Mouse (Mus musculus): ENCODE measurements at regions not wholly inside any gene's neighbourhood (a gene's known extent, or its start where the extent isn't known, plus 50 kb on each side); places are given as distances from the start of the nearest gene placed in this dataset.

DNA sequence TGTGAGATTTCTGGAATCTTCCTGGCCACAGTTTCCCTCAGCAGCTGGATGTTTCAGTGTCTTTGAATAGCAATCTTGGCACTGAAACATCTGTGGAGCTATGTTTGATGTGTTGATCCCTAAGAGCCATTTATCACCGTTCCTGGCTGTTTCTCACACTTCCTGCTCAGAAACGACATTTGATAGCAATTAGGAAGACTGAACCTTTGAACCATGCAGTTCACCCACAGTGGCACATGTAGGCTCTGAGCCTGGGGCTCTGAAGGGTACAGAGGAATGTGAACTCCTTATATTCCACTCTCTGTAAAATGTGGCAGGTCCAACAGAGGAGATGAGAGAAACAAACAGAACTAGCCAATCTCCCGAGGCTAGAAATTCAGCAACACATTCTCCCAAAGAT lies 333.4 kb downstream of the Rnd3 start:
- DNase-seq (ENCODE audit: low spot score) (no peak), ATAC-seq (no peak)
- no peak for TF ChIP-seq CTCF (IDR thresholded peaks at IDR 0.05)
- TF ChIP-seq EP300 (IDR thresholded peaks at IDR 0.05): no peak
- H3K27me3 ChIP-seq (replicated peaks; ENCODE audit: insufficient read depth, low read length): no peaks in the 10 kb centered on the region
- no peaks in the 10 kb centered on the region for H3K36me3 ChIP-seq (ENCODE audit: insufficient read depth, low read length)
- H3K4me3 ChIP-seq (ENCODE audit: low read depth, low read length): no peak overlapping the region
- WGBS: 27% methylated on average over 3 of the region's 3 CpGs
- no peak overlapping the region for H3K4me2 ChIP-seq (replicated peaks; ENCODE audit: low read depth, low read length)
- H3K9ac ChIP-seq (replicated peaks; ENCODE audit: low read depth): no peak overlapping the region
- no peaks in the 10 kb centered on the region; the same call in 1 of the 2 replicates for H3K4me1 ChIP-seq (ENCODE audit: insufficient read depth, low read depth, low read length)
- H3K27ac ChIP-seq (ENCODE audit: low read length): no peak overlapping the region
- no peaks in the 10 kb centered on the region for H3K9me3 ChIP-seq (ENCODE audit: low read length)

- H3K9ac ChIP-seq (replicated peaks; ENCODE audit: low read depth): no peak overlapping the region
- H3K4me3 ChIP-seq (ENCODE audit: low read depth, low read length): no peak overlapping the region
- H3K27ac ChIP-seq (ENCODE audit: low read length): no peak overlapping the region
- TF ChIP-seq EP300 (IDR thresholded peaks at IDR 0.05) (0 out of 2 replicates have a peak, but pooled peaks have one; percentile 22), CTCF (IDR thresholded peaks at IDR 0.05) (no peak)
- peak overlapping the region; percentile 27; the same call in 1 of the 2 replicates for H3K4me2 ChIP-seq (replicated peaks; ENCODE audit: low read depth, low read length)
- 49% methylated on average over 9 of the region's 9 CpGs for WGBS
- no peaks in the 10 kb centered on the region for H3K9me3 ChIP-seq (ENCODE audit: low read length)
- peak; percentile 65 for ATAC-seq
- DNase-seq (ENCODE audit: low spot score): peak; percentile 66
- H3K36me3 ChIP-seq (ENCODE audit: insufficient read depth, low read length): no peaks in the 10 kb centered on the region
- no peaks in the 10 kb centered on the region; the same call in 1 of the 2 replicates for H3K4me1 ChIP-seq (ENCODE audit: insufficient read depth, low read depth, low read length)
- H3K27me3 ChIP-seq (replicated peaks; ENCODE audit: insufficient read depth, low read length): no peaks in the 10 kb centered on the region
Measured at GRCm38 (mm10) chr2:50813568-50814461, 335.1 kb downstream of the Rnd3 start.

DNA sequence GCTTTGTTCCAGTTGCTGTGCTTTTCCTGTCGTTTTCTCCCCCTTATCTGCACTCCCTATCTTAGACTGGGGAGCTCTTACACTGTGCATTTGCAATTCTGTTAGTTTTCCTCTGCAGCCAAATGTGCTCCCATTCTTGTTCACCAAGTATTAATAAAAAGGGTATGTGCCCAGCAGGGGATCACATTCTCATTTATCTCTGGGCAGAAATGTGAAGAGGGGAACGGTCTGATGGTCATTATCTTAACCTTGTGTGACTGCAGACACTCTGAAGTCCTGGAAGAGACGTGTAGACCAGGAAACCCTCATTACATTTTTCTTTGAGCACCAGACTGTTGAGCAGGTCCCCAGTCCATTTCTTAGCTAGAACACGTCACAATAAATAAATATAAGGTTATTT lies 336.6 kb downstream of the Rnd3 start:
- Histone ChIP-seq H3K27me3 (replicated peaks; ENCODE audit: insufficient read depth, low read length) (no peaks in the 10 kb centered on the region), H3K9me3 (ENCODE audit: low read length) (no peaks in the 10 kb centered on the region), H3K4me3 (ENCODE audit: low read depth, low read length) (no peak overlapping the region), H3K4me1 (ENCODE audit: insufficient read depth, low read depth, low read length) (no peaks in the 10 kb centered on the region; the same call in 1 of the 2 replicates), H3K36me3 (ENCODE audit: insufficient read depth, low read length) (no peaks in the 10 kb centered on the region), H3K4me2 (replicated peaks; ENCODE audit: low read depth, low read length) (no peak overlapping the region), H3K9ac (replicated peaks; ENCODE audit: low read depth) (no peak overlapping the region), H3K27ac (ENCODE audit: low read length) (no peak overlapping the region)
- DNase-seq (ENCODE audit: low spot score): no peak
- no peak for ATAC-seq
- TF ChIP-seq CTCF (IDR thresholded peaks at IDR 0.05): no peak
- no peak for TF ChIP-seq EP300 (IDR thresholded peaks at IDR 0.05)
- WGBS: 44% methylated on average over 4 of the region's 4 CpGs

DNA sequence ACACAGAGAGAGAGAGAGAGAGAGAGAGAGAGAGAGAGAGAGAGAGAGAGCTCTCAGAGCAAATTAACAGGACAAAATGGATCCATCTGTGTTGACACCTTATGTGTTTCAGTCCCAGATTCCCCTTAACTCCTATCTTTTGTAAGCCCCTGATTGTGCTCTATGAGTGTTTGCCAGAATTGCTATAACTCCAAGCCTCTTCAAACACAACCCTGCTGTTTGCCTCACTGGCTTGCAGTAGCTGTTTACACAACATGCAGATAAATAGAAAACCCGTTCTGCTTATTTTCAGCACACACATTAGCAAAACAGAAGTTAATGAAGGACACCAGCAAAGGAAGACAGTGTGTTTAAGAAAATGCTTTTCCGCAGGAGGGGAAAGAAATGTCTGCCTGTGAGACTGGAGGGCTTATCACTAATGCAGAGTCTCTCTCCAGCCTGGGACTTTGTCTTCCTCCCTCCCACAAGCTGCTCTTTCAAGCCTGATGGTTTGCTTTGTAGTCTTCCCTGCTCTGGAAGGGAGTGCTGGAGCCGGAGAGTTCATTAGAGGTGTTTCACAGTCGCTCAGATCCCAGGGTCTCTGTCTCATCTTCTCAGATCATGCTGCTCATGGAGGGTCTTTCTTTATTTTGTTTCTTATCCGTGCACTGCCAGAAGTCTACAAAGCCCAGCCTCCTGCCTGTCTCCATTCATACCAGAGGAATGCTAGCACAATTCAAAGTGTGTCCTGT lies 338.4 kb downstream of the Rnd3 start:
- TF ChIP-seq EP300 (IDR thresholded peaks at IDR 0.05) (no peak), CTCF (IDR thresholded peaks at IDR 0.05) (no peak)
- no peak overlapping the region for H3K27ac ChIP-seq (ENCODE audit: low read length)
- H3K9ac ChIP-seq (replicated peaks; ENCODE audit: low read depth): no peak overlapping the region
- ATAC-seq: no peak
- H3K4me3 ChIP-seq (ENCODE audit: low read depth, low read length): no peak overlapping the region
- no peaks in the 10 kb centered on the region for H3K9me3 ChIP-seq (ENCODE audit: low read length)
- no peaks in the 10 kb centered on the region; the same call in 1 of the 2 replicates for H3K4me1 ChIP-seq (ENCODE audit: insufficient read depth, low read depth, low read length)
- WGBS: 19% methylated on average over 5 of the region's 5 CpGs
- no peak for DNase-seq (ENCODE audit: low spot score)
- no peak overlapping the region for H3K4me2 ChIP-seq (replicated peaks; ENCODE audit: low read depth, low read length)
- no peaks in the 10 kb centered on the region for H3K36me3 ChIP-seq (ENCODE audit: insufficient read depth, low read length)
- H3K27me3 ChIP-seq (replicated peaks; ENCODE audit: insufficient read depth, low read length): no peaks in the 10 kb centered on the region

DNA sequence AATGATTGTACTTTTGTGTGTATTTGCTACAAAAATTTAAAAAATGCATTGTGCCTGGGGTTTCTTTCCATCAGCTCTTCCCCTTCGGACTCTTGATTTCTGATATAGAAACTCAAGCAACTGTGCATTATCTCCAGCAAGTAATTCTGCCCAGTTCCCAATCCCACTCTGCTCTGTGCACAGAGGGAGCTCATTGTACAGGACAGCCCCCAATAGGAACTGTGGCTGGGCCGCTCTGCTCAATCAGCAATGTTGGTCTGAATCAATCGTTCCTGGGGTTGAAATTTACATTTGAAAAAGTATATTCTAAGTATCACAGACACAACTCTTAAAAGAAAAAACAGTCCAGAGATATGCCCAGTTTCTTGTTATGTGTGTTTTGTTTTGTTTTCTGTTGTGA lies 339.1 kb downstream of the Rnd3 start:
- TF ChIP-seq CTCF (IDR thresholded peaks at IDR 0.05) (no peak), EP300 (IDR thresholded peaks at IDR 0.05) (no peak)
- Histone ChIP-seq H3K4me1 (ENCODE audit: insufficient read depth, low read depth, low read length) (no peaks in the 10 kb centered on the region; the same call in 1 of the 2 replicates), H3K9me3 (ENCODE audit: low read length) (no peaks in the 10 kb centered on the region), H3K27ac (ENCODE audit: low read length) (no peak overlapping the region), H3K27me3 (replicated peaks; ENCODE audit: insufficient read depth, low read length) (no peaks in the 10 kb centered on the region), H3K4me3 (ENCODE audit: low read depth, low read length) (no peak overlapping the region), H3K9ac (replicated peaks; ENCODE audit: low read depth) (no peak overlapping the region), H3K4me2 (replicated peaks; ENCODE audit: low read depth, low read length) (no peak overlapping the region), H3K36me3 (ENCODE audit: insufficient read depth, low read length) (no peaks in the 10 kb centered on the region)
- ATAC-seq: no peak
- DNase-seq (ENCODE audit: low spot score): no peak
- WGBS: 65% methylated on average over 3 of the region's 3 CpGs

- no peak overlapping the region for H3K4me3 ChIP-seq (ENCODE audit: low read depth, low read length)
- no peaks in the 10 kb centered on the region for H3K36me3 ChIP-seq (ENCODE audit: insufficient read depth, low read length)
- no peak overlapping the region for H3K9ac ChIP-seq (replicated peaks; ENCODE audit: low read depth)
- H3K27me3 ChIP-seq (replicated peaks; ENCODE audit: insufficient read depth, low read length): no peaks in the 10 kb centered on the region
- H3K4me2 ChIP-seq (replicated peaks; ENCODE audit: low read depth, low read length): no peak overlapping the region
- no peak overlapping the region for H3K27ac ChIP-seq (ENCODE audit: low read length)
- no peaks in the 10 kb centered on the region for H3K9me3 ChIP-seq (ENCODE audit: low read length)
- TF ChIP-seq EP300 (IDR thresholded peaks at IDR 0.05): no peak
- no peak for TF ChIP-seq CTCF (IDR thresholded peaks at IDR 0.05)
- DNase-seq (ENCODE audit: low spot score): no peak
- no peak for ATAC-seq
- 82% methylated on average over 6 of the region's 6 CpGs for WGBS
- H3K4me1 ChIP-seq (ENCODE audit: insufficient read depth, low read depth, low read length): no peaks in the 10 kb centered on the region
Measured at GRCm38 (mm10) chr2:50807162-50807960, 341.6 kb downstream of the Rnd3 start.

Measured in lung, postnatal 0 days (tissue).